Mouse (Mus musculus): ENCODE data around the gene Taf3.

Taf3 gene

GRCm38 (mm10) chr2:9889651-9890183 lies 158.7 kb downstream of the Taf3 start, which contains the start of gene Gata3:
Gene Gata3, minus strand, starts transcription at chr2:9890034.
- no peak for ATAC-seq (ENCODE audit: low TSS enrichment)

- peak; percentile 34; the same call in 1 of the 2 replicates for ATAC-seq (ENCODE audit: low TSS enrichment)
Observed at GRCm38 (mm10) chr2:9888913-9889650, 159.3 kb downstream of the Taf3 start, which contains the start of gene 9230102O04Rik. Gene 9230102O04Rik, minus strand, starts transcription at chr2:9889540.

DNA sequence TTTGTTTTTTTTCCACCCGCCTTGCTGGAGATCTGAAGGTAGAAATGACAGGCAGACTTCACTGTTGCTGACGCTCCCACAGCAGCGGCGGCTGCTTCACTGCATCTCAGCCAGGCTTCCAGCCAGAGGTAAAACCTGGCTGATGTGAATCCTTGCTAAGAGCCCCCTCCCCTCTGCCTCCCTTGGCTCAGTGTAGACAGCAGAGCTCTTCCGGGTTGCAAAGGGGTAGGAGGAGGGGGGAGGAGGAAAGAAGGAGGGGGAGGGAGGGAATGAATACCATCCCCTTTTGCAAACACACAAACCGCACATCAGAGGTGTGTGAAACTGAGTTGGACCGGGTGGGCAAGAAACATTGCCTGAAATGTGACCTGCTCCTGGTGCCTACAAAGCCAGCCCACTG lies 160.8 kb downstream of the Taf3 start:
- no peak for ATAC-seq (ENCODE audit: low TSS enrichment)

DNA sequence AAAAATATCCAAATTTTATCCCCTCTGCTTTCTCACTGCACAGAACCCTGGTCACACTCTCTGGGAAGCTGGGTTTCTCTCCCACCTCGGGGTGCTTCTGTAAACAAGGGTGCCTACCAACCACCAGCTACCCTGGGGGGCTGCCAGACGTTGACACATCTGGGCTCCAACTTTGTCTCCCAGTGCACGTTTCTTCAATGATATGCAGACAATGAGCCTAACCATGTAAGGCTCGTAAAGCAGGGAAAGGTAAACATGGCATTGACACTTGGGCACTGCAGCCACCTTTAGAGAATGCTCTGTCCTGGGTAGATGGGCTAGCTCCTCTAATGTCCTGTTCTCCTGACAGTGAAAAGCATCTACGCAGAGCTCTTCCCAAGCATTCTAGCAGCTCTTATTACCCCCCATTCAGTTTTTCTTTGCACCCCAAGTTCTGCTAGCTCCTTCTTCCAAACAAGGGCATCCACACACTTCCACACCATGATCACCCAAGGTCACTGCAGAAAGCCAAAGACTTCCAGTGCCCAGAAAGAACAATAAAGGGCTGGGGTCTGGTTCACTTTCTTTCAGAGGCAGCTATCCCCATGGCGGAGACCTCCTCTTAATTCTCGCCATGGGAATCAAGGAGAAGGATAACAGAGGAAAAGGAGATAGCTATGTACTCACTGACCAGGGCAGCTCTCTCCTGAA lies 161.3 kb downstream of the Taf3 start:
- ATAC-seq (ENCODE audit: low TSS enrichment): no peak

DNA sequence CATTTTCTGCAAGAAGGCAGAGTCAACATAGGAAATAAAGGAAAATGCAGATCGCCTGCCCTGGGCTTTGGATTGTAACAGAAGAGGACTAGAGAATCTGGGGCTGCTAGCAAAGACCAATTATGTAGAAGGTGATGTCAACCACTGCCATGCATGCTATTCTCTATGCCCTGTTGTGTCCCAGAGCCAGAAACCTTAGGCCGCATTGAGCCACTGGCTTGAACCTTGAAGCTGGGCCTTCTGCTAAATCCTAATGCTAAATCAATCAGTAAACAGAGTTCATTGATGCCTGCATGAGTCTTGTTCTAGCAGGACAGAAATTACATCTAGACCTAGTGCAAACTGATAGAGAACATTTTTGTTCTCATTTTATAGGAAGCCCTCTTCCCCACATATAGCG lies 162.4 kb downstream of the Taf3 start:
- ATAC-seq (ENCODE audit: low TSS enrichment): no peak

- ATAC-seq (ENCODE audit: low TSS enrichment): no peak
Observed at GRCm38 (mm10) chr2:9885217-9885770, 163.1 kb downstream of the Taf3 start.

DNA sequence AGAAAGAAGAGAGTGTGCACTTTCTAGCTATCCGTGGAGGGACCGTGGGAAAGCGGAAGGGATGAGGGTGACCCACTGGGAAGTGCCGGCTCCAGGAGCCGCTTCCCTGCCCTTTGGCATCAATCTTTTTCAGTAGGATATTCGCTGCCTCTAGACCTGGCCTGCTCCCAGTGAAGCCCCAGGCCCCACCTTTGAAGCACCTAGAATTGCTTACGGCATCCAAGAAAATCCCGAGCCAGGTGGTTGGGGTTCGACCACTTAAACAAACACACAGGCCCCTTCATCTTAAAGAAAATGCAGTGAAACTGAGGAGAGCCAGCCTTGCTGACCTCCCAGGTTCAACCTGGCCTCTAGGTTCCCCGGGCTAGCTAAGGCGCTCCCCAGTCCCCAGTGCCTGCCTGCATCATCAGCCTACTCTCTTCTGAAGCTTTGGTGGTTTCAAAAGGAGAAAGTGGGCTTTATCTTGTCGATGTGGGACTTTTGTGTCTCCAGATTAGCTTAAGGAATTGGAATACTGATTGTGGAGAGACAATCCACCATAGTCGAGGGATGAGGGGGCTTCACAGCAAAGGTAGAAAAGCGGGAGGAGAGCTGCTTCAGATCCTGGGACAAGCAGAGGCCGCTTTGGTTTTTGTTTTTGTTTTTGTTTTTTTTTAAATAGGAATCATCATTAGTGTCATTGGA lies 163.7 kb downstream of the Taf3 start:
- ATAC-seq (ENCODE audit: low TSS enrichment): no peak

DNA sequence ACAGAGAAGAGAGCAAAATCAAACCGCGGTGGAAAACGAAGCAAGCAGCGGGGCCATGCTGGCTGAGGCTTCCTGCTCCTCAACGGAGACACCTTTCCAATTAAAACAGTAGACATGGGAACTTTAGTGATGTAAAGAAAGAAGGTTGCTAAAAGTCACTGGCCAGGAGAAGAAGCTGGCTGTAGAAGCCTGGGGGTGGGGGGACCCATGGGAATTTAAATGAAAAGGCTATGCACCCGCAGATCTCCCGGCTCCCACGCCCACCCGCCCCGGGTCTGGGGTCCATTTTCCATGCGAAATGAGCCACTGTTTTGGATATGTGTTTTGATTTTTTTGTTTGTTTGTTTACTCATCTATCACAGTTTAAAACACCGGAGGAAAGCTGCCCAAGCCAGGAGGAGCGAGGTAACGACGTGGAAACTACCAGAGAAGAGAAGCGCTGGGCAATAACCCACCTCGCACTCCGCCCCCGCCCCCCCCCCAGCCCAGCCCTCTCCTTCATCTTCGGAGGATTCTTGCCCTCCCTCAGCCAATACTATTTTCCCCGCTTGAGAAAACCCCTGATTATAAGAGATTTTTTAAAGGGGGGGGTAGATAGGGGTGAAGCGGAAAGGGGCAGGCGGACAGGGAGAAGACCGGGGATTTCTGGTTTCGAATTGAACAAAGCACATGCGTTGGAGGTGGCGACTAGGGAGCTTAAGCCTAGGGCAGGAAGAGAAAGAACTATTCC lies 164.4 kb downstream of the Taf3 start:
- ATAC-seq (ENCODE audit: low TSS enrichment): no peak

GRCm38 (mm10) chr2:9882926-9883802 lies 165.2 kb downstream of the Taf3 start:
- no peak for ATAC-seq (ENCODE audit: low TSS enrichment)

GRCm38 (mm10) chr2:9882371-9882925 lies 165.9 kb downstream of the Taf3 start:
- ATAC-seq (ENCODE audit: low TSS enrichment): no peak

- ATAC-seq (ENCODE audit: low TSS enrichment): no peak
Observed at GRCm38 (mm10) chr2:9881611-9882023, 166.8 kb downstream of the Taf3 start.

DNA sequence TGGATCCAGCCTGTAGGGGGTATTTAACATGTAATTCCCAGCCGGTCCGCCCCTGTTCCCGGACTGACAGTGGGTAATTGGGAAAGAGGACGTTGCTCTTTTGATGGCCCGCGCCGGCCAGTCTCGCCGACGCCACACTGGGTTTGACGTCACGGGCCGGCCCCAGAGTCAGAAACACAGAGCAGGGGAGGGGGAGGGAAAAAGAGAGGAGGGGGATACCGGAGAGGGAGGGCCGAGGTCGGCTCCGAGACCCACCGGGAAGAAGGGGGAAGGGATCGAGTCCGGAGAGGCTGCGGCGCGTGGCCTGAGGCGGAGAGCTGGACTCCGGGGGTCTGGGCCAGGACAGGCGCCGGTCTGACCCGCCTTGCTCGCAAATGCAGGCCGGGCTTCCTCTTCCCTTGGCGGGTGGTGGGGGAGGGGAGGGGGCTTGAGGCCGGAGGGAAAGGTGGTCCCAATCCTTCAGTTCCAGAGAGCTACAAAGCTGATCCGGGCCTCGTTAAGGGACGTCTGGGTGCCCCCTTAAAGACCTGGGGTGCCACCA lies 167.3 kb downstream of the Taf3 start, which contains the start of gene 4930412O13Rik:
Gene 4930412O13Rik, plus strand, starts transcription at position 202 of the 541 bp plus-strand sequence.
- no peak for ATAC-seq (ENCODE audit: low TSS enrichment)

DNA sequence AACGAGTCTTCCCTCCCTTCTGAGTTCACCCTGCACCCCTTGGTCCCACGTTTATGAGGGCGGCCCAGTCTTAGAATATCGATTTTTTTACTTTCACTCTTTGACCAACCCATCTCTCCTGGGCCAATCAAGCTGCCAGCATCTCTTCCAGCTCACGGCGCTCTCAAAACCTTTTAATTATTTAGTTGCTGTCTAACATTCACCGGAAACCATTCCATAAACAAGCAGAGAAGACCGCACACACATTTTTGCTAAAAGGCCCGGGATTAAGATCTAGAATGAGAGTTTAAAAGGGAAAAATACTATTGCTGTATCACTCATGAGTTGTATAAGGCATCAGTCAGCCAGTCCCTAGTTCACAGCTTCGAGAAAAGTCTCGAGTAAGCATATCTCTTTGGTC lies 168.1 kb downstream of the Taf3 start:
- ATAC-seq (ENCODE audit: low TSS enrichment): no peak

DNA sequence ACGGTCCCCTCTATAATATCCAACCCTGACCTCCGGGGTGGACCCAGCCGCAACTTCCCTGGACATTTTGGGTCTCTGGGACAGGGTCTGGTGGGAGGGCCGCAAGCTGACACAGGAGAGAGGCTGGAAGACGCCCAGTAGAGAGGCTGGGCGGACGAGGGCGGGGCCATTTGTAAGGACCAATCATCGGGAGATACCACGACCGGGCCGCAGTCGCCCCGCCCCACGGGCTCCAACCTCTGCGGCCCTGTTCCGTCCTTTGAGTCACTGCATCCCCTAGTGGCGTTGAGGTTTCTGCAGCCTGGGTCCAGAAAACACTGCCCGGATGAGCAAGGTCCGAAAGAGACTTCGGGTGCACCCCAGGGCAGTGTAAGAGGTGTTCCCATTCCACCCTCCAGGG lies 168.9 kb downstream of the Taf3 start:
- ATAC-seq (ENCODE audit: low TSS enrichment): peak; percentile 38; the same call in 1 of the 2 replicates

DNA sequence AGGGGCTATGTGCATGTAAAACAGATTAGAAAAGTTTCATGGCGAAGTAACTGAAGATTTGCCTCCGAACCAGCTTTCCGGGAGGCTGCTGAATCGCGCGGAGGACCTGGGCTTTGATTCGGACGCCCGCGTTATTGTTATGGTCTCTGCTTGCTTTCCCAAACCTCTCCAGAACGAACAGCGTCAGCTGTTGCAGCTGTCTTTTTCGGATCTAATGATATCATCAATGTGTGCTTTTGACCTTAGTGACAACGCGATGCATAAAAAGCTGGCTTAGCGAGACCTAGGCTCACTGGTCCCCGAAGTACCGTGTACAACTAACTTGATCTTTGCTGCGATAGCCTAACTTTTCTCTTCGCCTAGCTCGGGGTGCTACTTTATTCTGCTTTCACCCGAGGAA lies 169.3 kb downstream of the Taf3 start:
- no peak for ATAC-seq (ENCODE audit: low TSS enrichment)

DNA sequence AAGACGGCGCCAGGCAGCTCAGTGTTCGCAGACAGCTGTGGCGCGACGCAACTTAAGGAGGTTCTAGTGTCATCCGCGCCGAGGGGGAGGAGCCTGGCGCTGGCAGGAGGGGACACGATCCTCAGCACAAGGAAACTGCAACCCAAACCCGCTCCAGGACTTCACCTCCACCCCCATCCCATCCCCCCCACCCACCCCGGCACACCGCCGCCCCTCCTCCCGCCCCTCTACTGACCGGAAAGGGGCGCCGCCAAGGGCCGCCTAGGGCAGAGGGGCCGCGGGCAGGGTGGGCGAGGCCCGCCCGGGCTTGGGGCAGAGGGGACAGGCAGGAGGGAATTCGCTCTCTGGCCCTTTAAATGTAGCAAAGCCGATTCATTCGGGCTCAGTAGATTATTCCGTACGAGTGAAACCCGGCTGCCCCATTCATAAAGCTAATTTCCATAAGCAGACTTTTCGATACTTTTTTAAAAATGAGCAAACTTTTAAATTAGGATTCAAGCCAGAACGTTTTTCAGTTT lies 169.8 kb downstream of the Taf3 start:
- no peak for ATAC-seq (ENCODE audit: low TSS enrichment)

- ATAC-seq (ENCODE audit: low TSS enrichment): no peak
Observed at GRCm38 (mm10) chr2:9877966-9878563, 170.3 kb downstream of the Taf3 start.

DNA sequence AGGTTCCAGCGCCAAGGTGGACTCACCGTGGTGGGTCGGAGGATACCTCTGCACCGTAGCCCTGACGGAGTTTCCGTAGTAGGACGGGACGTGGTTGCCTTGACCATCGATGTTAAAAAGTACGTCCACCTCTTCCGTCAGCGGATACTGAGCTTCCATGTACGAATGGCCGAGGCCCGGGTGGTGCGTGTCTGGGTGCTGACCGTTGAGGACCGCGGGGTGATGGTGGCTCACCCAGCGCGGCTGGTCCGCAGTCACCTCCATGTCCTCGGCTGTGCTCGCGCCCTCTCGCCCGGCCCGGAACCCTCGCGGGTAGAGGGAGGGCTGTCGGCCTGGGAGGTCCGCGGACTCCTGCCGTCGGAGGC lies 171.1 kb downstream of the Taf3 start:
- no peak for ATAC-seq (ENCODE audit: low TSS enrichment)
